Mouse (Mus musculus) adrenal gland, adult 8-10 months (tissue): ENCODE data around the gene Nup133. TPM values are rescaled to one million over a fixed set of nuclear protein-coding genes. Genes with fewer than 3 reads are reported as not detected.
A peak's percentile ranks its signal among the peaks of the same experiment; 100 is the strongest.

Experiments
- DNase-seq: peaks from one replicate; pipeline ENCODE4 v3.0.0; 2022
- total RNA-seq, 4 experiments: library from RNA; stranded (reverse); gene quantifications; 2 replicates each; pipeline ENCODE4 v1.2.4; 2022

The Nup133 gene
- total RNA-seq, 4 experiments from 2014 or later, result 22.9 to 27.7 (median 23.7) TPM

DNA sequence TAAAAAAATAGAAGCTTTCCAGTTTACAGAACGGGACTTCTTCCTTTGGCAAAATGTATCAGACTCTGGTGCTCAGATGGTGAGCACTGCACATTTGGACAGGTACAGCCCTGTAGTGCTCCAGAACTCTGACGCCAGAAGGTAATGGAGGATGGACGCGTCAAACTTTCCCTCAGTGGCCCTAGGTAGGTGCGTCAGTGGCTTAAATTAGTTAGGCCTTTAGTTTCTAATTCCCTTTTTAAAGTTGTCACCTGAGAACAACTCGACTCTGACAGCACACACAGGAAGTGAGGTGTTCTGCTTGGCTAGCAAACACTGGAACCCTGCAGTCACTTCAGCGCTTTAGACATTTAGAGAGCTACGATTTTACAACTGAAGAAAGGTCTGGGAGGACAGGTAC, 4.6 kb upstream of the Nup133 start:
- no peak for DNase-seq

DNA sequence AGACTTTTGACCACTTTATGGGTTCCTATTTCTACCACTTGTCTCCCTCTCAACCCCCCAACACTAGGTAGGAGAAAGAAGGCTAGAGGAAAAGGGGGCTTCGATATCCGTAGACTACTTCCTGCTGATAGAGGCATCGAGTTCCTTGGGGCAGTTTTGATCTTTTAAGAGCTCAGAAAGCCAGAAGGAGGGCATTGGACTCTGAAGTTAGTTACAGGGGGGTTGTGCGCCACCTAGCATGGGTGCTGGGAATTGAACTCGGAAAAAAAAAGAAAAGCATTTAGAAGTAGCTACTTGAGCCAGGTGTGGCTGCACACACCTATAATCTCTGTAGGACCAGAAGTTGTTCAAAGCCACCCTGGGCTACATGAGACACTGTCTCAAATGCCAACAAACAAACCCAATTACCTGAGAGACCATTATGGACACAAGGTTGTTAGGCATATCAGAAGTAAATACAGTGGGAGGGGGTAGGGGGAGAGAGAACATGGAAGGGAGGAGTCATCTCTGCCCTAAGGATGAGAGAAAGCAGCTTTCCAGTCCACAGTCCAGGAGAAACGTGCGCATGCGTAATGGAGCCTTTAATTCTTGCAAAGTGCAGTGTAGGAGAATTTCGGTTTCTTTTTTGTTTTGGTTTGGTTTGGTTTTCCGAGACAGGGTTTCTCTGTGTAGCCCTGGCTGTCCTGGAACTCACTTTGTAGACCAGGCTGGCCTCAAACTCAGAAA, 1.2 kb upstream of the Nup133 start:
- peak; percentile 21 for DNase-seq

DNA sequence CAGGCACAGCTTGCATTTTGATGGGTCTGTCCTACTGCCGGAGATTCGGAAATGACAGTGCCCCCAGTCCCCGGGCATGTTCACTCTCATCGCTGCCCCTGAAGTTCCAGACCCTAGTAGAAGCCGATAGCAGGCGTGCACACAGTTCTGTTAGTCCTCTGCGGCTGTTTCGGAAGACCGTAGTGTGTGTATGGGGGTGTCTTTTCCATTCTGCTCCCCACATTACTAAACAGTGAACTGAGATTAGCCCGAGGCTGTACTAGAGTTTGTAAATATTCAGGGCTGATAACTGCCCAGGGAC, 571 bp upstream of the Nup133 start:
- DNase-seq, result no peak

DNA sequence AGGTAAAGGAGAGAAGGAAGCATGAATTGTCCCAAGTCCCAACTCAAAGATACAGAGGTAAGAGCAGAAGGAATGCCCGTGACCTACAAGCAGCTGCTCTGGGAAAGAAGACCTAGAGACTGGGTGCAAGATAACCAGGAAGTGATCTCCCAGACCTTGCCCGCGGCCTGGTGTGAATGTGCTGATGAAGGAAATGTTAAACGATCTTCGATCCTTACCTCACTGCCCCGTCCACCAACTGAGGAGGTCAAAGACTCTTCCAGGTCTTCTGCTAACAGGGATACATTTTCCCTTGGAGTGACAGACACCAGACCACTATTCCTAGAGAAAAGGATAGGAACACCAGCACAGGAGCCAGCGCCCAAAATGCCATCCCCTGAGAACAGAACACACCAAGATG, 20.0 kb downstream of the Nup133 start:
- no peak for DNase-seq

DNA sequence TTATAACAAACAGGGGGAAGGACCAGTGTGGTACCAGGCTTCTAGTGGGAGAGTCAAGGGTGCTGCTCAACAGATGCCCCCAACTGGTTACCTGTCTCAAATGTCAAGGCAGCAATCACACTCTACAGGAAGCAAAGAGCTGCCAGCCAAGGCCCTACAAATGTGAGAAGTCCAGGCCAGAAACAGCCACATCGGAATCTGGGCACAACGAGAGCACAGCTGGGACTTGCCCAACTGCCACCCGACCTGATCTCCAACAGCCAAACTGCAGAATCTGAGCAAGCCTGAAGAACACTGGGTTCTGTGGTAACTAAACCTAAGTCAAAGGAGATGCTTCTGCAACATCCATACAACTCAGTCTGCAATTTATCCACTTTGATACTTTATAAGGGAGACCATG, 23.4 kb downstream of the Nup133 start:
- no peak for DNase-seq

DNA sequence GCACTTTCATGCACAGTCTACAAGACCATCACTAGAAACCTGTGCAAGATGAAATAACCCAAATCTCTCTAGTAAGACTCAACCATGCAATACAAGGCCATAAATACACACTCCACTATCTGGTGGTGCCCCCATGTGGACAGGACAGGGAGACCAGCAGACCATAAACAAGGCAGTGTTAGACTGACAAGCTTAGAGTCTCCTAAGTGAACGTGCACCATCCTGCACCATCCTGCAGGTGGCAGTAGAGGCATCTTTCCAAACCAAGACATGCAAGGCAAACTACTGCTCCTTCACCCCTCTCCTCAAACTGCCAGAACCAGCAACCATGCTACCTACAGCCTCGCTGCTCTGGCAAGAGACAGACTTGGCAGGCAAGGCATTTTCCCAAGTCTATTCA, 24.3 kb downstream of the Nup133 start:
- DNase-seq, result peak; percentile 75

DNA sequence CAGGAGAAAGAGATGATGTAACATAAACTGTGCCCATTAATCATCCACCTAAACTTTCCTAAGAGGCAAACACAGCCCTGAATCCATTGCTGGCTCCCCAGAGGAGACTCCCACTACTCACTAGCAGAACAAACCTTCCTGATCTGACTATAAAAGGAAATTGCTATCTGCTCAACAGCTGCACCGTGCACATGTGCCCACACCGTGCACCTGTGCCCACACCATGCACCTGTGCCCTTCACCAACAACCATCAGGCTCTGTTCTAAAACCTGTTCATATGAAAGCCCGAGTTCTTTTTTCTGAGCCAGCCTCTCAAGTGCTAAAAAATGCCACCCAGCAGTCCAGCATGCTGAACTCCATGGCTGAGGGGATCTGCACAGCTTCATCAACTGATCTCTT, 34.4 kb downstream of the Nup133 start:
- no peak for DNase-seq

DNA sequence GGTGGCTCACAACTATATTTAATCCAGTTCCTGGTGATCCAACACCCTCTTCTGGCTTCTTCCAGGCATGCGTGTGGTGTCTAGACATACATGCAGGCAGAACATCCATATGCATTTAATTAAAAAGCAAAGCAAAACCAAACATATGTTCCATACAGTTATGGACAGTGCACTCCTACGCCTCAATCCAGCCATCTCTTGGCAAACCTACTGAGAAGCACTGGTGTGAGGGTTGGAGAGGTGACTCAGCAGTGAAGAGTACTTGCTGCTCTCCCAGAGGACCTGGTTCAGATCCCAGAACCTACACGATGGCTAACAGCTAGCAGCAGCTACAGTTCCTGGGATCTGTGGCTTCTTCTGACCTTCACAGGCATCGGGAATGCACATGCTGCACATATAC, 36.8 kb downstream of the Nup133 start:
- no peak for DNase-seq

DNA sequence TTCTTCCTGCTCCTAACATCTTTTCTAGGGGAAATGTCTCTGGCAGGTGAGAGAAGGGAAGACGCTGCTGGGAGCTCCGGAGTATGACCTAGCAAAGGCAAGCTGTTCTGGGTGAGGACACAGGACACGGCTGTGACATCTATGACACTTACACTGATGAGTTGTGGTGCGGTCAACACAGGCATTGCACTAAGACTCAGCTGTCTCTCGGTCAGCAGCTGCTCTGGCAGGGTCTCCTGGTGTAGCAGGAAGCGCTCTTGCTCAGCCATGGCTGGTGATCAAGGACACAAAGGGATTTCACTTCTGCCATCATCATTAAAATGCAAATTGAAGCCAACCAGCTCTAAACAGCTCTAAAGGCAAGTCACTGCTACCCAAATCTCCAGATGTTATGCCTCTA, 41.5 kb downstream of the Nup133 start:
- no peak for DNase-seq

DNA sequence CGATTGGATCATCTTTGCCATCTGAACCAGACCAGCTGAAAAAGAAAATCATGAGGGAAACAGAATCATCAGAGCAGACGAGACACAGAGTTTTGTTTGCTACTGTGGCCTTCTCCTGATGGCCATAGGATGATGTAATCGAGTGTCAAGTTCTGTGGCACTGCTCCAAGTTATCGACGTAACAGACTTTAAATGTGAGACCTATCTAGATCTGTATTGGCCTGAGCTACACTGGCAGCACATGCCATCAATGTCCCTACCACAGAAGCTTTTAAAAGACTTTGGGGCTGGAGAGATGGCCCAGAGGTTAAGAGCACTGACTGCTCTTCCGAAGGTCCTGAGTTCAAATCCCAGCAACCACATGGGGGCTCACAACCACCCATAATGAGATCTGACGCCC, 46.4 kb downstream of the Nup133 start:
- peak; percentile 38 for DNase-seq

DNA sequence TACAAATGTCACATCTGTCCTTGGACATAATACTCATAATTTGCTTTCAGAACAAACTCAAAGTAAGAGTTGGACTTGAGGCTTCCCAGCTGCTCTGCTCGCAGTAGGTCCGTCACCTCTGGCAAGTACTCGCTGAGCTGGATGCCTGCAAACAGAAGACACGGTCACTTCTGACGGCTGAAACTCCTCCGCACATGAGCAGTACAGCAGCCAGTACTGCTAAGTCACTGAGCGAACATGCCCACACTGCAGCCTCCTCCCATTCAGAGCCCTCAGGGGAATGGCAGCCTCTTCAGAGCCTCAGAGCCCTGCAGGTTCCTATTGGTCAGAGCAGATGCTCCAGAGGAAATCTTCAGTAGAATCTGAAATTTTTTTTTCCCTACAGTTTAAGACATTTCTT, 49.7 kb downstream of the Nup133 start:
- DNase-seq, result no peak

DNA sequence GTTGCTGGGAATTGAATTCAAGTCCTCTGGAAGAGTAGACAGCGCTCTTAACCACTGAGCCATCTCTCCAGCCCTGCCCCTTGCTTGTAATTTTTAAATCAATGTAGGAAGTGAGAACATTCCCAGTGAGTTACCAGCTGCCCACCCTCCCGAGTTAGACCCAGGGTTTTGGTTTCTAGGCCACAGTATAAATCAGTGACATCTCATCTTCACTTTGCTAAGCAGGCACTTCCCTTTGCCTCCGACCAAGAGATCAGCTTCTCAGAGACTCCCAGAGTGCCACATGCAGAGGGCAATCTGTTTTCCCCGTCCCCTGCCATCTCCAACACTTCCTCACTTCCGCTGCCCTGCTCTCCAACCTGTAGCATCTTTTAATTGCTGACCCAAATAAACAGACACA, 50.5 kb downstream of the Nup133 start:
- no peak for DNase-seq

DNA sequence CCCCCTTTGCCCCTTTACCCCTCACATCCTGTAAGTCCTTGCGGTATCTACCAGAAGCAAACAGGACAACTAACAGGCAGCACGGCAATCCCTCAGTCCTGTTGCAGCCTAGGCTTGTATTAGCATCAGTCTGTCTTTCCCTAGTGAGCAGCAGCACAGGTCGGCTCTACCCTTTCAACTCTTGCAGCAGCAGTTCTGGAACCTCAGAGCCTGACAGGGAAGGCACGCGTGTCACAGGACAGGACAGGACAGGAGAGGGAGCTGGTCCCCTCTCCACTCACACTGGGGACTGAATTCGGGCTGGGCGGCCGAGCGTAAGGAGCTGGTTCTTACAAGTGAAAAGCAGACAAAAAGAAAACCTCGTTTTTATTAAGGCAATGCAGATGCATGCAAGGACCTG, 52.3 kb downstream of the Nup133 start:
- no peak for DNase-seq

DNA sequence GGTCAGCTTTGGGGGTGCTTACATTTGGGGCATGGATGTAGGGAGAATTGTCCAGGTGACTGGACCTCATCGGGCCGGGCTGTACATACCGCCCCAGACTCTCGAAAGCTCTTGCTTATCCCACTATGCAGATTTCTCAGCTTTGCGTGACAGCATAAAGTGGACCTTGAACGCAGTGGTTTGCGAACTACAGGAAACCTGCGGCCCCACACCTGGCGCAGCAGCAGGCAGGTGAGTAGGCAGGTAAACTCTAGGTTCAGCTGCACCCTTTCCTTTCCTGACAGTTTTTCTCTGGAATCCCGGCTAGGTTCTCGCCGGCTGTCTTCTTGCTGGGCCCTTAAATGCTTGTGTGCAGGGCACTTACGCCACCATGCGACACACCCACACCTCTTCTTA, 52.7 kb downstream of the Nup133 start:
- no peak for DNase-seq

DNA sequence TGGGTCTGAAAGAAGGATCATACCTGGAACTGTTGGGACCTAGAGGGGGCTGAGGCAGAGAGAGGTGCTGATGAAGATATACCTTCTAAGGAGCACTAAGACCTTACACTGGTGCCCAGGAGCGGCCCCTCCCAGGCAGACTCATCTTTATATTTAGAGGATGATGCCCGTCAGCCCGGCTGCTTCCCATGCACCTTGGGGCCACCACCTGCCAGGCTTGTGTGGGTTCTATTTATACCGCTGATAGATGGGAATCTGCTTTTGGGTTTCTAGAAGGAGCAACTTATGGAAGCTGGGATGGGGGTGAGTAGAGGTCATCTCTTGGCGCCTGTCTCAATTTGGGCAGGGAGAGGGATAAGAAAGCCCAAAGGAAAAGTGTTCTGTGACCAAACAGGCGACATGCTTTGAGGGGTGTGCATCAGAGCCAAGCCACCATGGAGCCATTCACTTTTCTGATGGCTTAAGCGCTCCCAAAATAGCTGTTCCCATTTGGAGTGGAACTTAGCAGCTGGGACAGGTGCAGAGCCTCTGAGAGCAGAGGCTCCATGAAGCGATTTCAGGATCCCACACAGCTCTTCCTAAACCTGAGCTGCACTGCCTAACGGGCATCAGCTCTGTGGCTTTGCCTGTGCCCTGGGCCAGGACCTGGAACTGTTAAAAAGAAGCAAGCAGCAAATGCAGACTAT, 53.2 kb downstream of the Nup133 start:
- DNase-seq, result no peak

DNA sequence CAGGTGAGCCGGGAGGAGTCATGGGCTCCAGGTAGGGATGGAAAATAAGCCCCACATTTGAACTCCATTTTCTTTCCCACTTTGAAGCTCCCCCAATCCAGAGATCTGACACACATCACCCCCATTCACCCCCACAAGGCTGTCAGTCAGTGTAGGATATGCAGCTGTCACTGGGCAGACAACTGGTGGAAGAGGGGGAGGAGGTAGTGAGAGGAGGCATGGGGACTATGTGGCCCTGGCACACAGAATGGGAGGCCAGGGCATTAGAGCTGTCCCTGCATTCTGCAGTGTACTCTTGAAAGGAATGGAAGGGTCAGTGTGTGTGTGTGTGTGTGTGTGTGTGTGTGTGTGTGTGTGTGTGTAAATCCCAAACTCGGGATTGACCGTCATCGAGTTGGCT, 53.8 kb downstream of the Nup133 start:
- DNase-seq, result no peak

DNA sequence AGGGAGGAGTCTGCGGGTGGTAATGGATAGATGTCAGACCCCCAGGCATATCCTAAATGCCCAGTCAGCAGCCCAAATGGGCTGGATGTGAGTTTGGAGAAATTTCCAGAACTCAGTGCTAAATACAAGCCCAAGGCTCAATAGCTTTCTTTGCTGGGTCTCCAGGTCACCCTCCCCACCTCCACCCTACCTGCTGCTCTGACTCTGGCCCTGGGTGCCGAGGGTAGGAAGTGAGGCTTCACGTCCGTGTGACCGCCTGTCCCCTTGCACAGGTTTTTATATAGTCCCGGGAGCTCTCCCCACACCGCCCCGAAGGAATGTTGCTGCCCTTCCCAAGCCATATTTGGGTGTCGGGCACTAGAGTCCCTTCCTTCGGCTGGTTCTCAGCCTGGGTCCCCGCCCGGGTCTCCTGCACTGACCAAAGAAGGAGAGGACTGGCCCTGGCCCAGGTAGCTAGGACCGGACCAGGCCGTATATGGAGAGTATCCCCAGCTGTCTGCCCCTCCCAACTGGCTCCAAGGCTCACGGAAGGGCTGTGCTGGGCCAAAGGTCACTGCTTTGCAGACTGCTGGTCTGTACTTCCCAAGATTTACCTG, 54.5 kb downstream of the Nup133 start, which contains the start of gene Acta1:
Gene Acta1 (minus strand): TSS at position 250 of the 596 bp plus-strand sequence.
- no peak for DNase-seq

DNA sequence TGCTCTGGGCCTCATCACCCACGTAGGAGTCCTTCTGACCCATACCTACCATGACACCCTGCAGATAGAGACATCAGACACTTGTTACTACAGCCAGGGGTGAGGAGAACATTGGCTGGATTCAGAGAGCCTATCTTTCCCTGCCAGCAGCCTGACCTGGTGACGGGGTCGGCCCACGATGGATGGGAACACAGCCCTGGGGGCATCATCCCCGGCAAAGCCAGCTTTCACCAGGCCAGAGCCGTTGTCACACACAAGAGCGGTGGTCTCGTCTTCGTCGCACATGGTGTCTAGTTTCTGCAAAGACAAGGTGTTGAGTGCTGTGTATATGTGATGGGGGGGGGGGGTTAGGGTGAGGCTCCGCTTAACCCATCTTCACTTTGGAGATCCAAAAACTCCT, 55.7 kb downstream of the Nup133 start:
- DNase-seq, result no peak

DNA sequence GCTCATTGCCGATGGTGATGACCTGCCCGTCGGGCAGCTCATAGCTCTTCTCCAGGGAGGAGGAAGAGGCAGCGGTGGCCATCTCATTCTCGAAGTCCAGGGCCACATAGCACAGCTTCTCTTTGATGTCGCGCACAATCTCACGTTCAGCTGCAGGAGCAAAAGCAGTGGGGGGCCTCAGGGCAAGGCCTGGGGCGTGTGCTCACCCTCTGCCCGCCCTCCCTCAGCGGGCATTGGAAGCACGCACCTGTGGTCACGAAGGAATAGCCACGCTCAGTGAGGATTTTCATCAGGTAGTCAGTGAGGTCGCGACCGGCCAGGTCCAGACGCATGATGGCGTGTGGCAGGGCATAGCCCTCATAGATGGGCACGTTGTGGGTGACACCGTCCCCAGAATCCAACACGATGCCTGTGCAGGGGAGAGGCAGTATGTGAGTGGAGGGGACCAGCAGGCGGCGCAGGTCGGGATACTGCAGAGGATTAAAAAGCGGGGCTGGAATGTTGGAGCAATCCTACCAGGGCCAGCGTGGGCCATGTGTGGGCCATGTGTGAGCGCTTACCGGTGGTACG, 56.4 kb downstream of the Nup133 start:
- DNase-seq, result no peak

DNA sequence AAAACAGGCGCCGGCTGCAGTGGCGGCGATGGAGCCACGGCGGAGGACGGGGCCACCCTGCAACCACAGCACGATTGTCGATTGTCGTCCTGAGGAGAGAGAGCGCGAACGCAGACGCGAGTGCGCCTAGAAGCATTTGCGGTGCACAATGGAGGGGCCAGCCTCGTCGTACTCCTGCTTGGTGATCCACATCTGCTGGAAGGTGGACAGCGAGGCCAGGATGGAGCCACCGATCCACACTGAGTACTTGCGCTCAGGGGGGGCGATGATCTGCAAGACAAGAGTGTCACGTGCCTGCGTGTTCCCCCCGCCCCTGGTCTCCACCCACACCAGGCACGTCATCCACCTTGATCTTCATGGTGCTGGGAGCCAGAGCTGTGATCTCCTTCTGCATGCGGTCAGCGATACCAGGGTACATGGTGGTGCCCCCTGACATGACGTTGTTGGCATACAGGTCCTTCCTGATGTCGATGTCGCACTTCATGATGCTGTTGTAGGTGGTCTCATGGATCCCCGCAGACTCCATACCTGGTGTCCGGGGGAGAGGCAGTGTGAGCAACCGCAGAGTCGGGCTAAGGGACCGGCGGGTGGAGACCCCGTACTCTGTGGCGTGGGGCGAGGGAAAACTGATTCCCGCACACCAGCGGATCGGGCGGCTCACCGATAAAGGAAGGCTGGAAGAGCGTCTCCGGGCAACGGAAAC, 57.0 kb downstream of the Nup133 start:
- DNase-seq, result no peak

DNA sequence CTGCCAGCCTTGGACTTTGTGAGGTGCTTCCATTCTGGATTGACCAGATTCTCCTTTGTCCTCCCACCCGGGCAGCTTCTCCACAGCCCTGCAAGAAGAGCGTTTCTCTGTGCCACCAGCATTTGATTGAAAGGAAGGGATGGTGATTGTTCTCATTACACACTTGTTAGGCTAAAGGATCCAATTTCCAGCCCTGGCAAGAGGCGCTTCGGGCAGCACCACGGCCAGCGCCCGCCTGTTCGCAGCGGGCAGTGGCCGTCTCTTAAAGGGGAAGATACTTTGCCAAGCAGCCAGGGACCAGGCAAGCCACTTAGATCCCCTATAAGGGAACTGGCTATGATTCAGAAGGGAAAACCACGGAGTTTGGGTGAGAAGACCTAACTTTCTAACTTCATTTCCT, 57.8 kb downstream of the Nup133 start:
- DNase-seq, result no peak

DNA sequence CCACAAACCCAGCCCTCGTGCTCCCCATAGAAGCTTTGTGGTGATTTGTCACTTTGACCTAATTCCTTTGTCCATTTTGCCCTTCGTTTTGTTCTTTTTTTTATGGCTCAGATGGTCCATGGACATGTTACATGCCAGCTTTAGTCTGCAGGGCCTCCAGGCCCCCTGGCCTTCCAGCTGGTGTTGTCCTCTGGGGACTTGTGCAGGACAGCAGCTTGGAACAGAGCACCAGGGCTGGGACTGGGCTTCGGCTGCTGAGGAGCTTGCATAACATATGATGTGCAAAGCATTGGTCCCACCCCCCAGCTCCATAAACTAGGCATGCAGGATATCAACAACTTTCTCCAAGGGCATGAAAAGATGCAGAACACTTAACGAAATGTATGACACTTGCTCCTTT, 59.3 kb downstream of the Nup133 start:
- no peak for DNase-seq

DNA sequence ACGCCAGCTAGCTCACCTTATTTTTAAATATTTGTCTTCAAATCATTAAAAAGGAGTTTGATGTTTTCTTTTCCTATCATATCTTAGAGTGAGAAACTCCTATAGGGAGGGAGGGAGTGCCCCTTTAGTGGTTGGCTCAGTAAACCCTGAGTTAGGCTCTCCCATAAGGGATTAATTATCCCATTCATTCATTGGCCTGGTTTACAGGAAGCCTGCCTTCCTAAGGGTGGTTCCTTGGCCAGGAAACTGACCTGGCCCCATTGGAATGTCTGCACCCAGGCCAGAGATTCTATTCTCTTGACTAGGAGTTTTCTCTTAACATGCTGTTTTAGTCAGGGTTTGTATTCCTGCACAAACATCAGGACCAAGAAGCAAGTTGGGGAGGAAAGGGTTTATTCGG, 61.1 kb downstream of the Nup133 start:
- DNase-seq, result no peak
